Mouse (Mus musculus): ENCODE results near the gene Taf10. TPM values are rescaled to one million over a fixed set of nuclear protein-coding genes. Genes with fewer than 3 reads are reported as not detected.
A peak's percentile ranks its signal among the peaks of the same experiment; 100 is the strongest.

Gene Taf10
- polyA plus RNA-seq (2015; fragmentation: Nextera tagmentation; extraction: Ambion mirVana) = 111 and 121 TPM in 2 replicates

DNA sequence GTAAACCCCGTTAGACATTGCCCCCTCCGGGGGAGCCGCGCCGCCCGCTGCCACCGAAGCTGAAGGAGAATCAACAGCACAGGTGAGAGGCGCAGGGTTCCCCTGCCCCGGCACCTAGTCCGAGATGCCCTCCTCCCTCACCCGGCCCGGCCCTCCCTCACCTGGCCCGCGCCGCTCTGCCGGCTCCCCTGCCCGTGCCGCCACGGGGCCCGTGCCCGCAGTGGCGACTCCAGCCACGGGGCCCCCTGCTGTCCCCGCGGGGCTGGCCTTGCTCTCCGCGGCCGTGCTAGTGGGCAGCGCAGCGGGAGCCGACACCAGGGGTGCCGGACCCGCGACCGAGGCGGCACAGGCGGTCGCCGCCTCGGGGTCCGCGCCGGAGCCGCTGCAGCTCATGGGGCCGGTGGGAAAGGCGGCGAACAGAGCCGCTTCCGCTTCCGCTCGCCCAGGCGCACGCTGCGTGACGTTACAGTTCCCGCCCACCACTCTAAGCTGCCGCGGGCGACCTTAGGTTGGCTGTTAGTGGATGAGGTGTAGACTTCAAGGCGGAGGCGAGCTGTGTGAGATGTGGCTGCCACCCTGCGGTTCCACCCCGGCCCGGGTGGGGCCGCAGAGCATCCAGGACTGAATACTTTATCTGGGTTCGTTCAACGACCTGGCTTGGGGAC, at the start of gene Taf10:
Gene Taf10 (minus strand): TSS at position 436 of the 665 bp plus-strand sequence.
- H3K9ac ChIP-seq (replicated peaks; ENCODE audit: low read depth) = peak within 1 kb of the TSS; percentile 91
- H3K27ac ChIP-seq (ENCODE audit: low read length) = peak within 1 kb of the TSS; percentile 84
- H3K36me3 ChIP-seq (ENCODE audit: insufficient read depth, low read length) = peaks cover 32% of the 10 kb centered on the region; the same call in 1 of the 2 replicates
- no peak for TF ChIP-seq EP300 (IDR thresholded peaks at IDR 0.05)
- TF ChIP-seq CTCF (IDR thresholded peaks at IDR 0.05) = peak; percentile 61
- peak within 1 kb of the TSS; percentile 97 for H3K4me2 ChIP-seq (replicated peaks; ENCODE audit: low read depth, low read length)
- H3K9me3 ChIP-seq (ENCODE audit: low read length) = no peaks in the 10 kb centered on the region
- WGBS = under 1% methylated on average over 44 of the region's 67 CpGs
- DNase-seq (ENCODE audit: low spot score) = peak; percentile 97
- H3K27me3 ChIP-seq (replicated peaks; ENCODE audit: insufficient read depth, low read length) = no peaks in the 10 kb centered on the region
- H3K4me1 ChIP-seq (ENCODE audit: insufficient read depth, low read depth, low read length) = peaks cover 6% of the 10 kb centered on the region; the same call in 1 of the 2 replicates
- peak; percentile 98 for ATAC-seq
- peak within 1 kb of the TSS; percentile 85 for H3K4me3 ChIP-seq (ENCODE audit: low read depth, low read length)

DNA sequence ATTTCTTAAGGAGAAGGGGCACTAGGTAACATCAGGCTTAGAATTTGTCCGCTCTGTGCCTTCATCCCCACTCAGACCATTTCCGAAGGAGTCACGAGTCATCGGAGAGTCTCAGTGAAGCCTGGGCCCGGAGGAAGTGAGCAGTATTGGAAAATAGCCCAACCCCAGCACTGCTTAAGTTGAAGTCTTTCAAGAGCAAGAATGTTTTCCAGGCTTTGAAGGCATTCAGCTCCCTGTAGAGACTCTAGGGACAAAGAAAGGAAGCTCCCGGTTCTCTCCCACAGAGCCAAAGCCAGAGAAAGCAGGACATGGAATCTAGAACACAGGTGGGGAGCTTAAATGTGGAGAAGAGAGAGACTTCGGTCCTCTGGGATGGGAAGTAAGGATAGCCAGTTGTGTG, 49.5 kb upstream of the Taf10 start:
- Histone ChIP-seq H3K36me3 (ENCODE audit: insufficient read depth, low read length) (no peaks in the 10 kb centered on the region), H3K4me1 (ENCODE audit: insufficient read depth, low read depth, low read length) (no peaks in the 10 kb centered on the region), H3K4me3 (ENCODE audit: low read depth, low read length) (no peak overlapping the region), H3K4me2 (replicated peaks; ENCODE audit: low read depth, low read length) (no peak overlapping the region), H3K9me3 (ENCODE audit: low read length) (no peaks in the 10 kb centered on the region), H3K9ac (replicated peaks; ENCODE audit: low read depth) (no peak overlapping the region), H3K27me3 (replicated peaks; ENCODE audit: insufficient read depth, low read length) (no peaks in the 10 kb centered on the region), H3K27ac (ENCODE audit: low read length) (no peak overlapping the region)
- ATAC-seq = no peak
- DNase-seq (ENCODE audit: low spot score) = no peak
- TF ChIP-seq EP300 (IDR thresholded peaks at IDR 0.05) (no peak), CTCF (IDR thresholded peaks at IDR 0.05) (no peak)
- 75% methylated on average over 7 of the region's 7 CpGs for WGBS

DNA sequence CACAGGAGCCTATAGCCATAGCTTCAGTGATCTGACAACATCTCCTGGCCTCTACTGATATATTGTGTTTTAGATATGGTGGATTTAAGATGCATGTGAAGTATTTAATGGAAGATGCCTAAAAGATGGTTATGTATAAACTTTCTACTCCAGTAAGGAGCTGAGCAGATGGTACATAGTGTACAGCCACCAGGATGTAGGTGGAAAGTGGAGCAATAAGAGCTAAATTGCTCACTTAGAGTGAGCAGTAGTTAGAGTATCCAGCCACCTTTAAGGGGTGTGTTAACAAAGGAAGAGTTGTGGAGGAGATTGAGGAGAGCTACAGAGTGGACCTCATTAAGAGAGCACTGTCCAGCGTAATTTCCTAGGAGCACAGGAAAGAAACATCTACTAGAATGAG, 47.0 kb upstream of the Taf10 start:
- H3K36me3 ChIP-seq (ENCODE audit: insufficient read depth, low read length) = no peaks in the 10 kb centered on the region
- DNase-seq (ENCODE audit: low spot score) (no peak), ATAC-seq (no peak)
- H3K27ac ChIP-seq (ENCODE audit: low read length) = no peak overlapping the region
- H3K4me2 ChIP-seq (replicated peaks; ENCODE audit: low read depth, low read length) = no peak overlapping the region
- H3K9ac ChIP-seq (replicated peaks; ENCODE audit: low read depth) = no peak overlapping the region
- H3K4me1 ChIP-seq (ENCODE audit: insufficient read depth, low read depth, low read length) = no peaks in the 10 kb centered on the region
- no peak overlapping the region for H3K4me3 ChIP-seq (ENCODE audit: low read depth, low read length)
- H3K27me3 ChIP-seq (replicated peaks; ENCODE audit: insufficient read depth, low read length) = no peaks in the 10 kb centered on the region
- no peaks in the 10 kb centered on the region for H3K9me3 ChIP-seq (ENCODE audit: low read length)
- WGBS = 65% methylated on average over 1 of the region's 1 CpGs
- no peak for TF ChIP-seq CTCF (IDR thresholded peaks at IDR 0.05)
- no peak for TF ChIP-seq EP300 (IDR thresholded peaks at IDR 0.05)

DNA sequence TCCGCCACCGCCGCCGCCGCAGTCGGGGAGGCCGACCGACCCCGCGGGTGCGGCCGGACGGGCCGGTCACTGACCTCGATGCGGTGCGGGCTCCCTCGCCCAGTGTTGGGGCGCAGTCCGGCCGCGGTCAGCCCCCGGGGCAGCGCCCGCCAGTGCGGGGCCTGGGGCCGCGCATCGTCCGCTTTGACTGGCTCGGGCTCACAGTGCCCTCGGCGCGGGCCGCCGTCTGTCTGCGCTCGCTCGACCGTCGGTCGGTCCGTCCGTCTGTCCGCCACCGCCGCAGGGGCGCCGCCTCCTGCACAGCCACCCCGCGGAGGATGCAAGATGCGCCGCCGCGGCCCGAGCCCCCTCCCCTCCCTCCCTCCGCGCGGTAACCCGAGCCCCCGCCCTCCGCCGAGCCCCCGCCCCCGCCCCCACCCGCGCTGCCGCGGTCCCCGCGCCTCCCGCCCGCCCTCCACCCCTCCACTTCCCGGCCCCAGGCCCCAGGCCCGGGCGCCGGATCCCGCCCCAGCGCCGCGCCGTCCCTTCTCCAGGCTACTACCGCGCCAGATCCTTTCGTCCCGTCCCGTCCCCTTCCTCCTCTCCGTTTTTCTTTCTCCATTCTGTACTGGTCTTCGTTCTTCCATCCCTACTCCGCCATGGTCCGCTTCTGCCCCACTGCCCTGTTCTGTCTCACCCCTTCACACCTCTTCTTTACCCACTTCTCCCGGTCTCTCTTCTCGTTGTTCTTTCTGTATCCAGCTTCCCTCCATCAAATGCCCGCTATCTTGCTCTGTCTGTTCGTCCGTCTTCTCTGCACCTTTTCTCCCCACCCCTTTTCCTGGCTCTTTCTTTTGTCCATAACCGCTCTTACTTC, 43.4 kb upstream of the Taf10 start, which contains the start of gene Dchs1:
Gene Dchs1 (minus strand): TSS at position 370 of the 856 bp plus-strand sequence.
- 0 out of 2 replicates have a peak, but pooled peaks cover 5% of the 10 kb centered on the region for H3K4me1 ChIP-seq (ENCODE audit: insufficient read depth, low read depth, low read length)
- H3K4me2 ChIP-seq (replicated peaks; ENCODE audit: low read depth, low read length) = peak within 1 kb of the TSS; percentile 76
- WGBS = 2% methylated on average over 29 of the region's 97 CpGs
- H3K27me3 ChIP-seq (replicated peaks; ENCODE audit: insufficient read depth, low read length) = no peaks in the 10 kb centered on the region
- no peaks in the 10 kb centered on the region for H3K9me3 ChIP-seq (ENCODE audit: low read length)
- peak; percentile 38 for DNase-seq (ENCODE audit: low spot score)
- H3K36me3 ChIP-seq (ENCODE audit: insufficient read depth, low read length) = no peaks in the 10 kb centered on the region
- ATAC-seq = peak; percentile 72
- peak within 1 kb of the TSS; percentile 74 for H3K27ac ChIP-seq (ENCODE audit: low read length)
- TF ChIP-seq CTCF (IDR thresholded peaks at IDR 0.05) (no peak), EP300 (IDR thresholded peaks at IDR 0.05) (no peak)
- H3K4me3 ChIP-seq (ENCODE audit: low read depth, low read length) = peak within 1 kb of the TSS; percentile 67
- H3K9ac ChIP-seq (replicated peaks; ENCODE audit: low read depth) = peak within 1 kb of the TSS; percentile 59

DNA sequence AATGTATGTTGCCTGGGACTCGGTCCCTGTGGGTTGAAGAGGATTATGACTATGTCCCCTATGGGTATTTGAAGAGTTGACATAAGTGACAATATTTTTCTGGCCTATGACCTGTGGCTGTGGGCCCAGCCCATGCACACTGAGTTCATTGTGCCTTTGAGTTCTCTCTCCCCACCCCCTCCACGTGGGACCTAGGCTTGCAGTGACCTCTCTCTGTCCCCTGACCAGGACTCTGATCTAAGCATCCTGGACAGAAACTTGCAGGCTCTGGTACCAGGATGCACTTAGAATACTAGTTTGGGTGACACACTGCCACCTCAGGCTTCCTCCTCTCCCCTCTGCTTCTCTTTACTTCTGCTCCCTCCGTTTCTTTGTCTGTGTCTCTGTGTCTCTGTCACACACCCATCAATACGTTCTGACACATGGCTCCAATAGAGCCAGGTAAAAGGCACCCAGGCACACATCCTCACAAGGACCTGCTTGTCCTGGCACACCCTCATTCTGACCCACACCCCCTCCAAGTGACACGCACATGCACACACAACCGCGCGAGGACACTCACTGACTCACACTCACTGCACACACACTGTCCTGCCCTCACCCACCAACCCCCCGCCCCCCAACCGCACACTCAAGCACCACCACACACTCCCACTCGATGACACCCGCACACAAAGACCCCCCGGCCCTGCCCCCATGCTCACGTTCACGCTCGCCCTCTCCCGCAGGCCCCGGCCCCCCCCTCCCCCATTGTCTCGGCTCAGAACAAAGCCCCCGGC, 42.5 kb upstream of the Taf10 start:
- Histone ChIP-seq H3K9me3 (ENCODE audit: low read length) (no peaks in the 10 kb centered on the region), H3K4me1 (ENCODE audit: insufficient read depth, low read depth, low read length) (0 out of 2 replicates have a peak, but pooled peaks cover 5% of the 10 kb centered on the region), H3K27me3 (replicated peaks; ENCODE audit: insufficient read depth, low read length) (no peaks in the 10 kb centered on the region), H3K4me2 (replicated peaks; ENCODE audit: low read depth, low read length) (peak overlapping the region; percentile 76), H3K36me3 (ENCODE audit: insufficient read depth, low read length) (no peaks in the 10 kb centered on the region), H3K27ac (ENCODE audit: low read length) (peak overlapping the region; percentile 74), H3K9ac (replicated peaks; ENCODE audit: low read depth) (peak overlapping the region; percentile 59), H3K4me3 (ENCODE audit: low read depth, low read length) (peak overlapping the region; percentile 67)
- ATAC-seq (peak; percentile 46), DNase-seq (ENCODE audit: low spot score) (peak; percentile 24)
- 4% methylated on average over 16 of the region's 20 CpGs for WGBS
- no peak for TF ChIP-seq EP300 (IDR thresholded peaks at IDR 0.05)
- TF ChIP-seq CTCF (IDR thresholded peaks at IDR 0.05) = no peak
